Mouse (Mus musculus): Measurements from ENCODE around the gene Chchd6.

DNA sequence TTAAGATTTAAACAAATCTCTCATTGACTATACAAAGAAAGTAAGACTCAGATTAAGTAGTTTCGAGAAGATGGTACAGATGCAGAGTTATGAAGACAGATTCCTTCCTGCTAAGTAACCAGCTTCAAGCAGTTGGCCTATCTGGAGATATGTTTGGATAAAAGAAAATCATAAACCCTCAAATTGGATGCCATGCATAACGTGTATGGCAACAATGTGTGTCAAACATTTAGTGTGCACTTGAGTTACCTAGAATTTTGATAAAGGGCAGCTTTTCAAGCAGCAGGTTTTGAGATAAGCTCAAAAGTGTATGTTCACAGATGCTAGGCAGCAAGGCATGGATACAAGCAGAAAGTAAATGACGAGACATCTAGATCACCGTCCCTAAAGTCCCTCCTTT lies 114.3 kb downstream of the Chchd6 start:
- TF ChIP-seq CTCF (IDR thresholded peaks at IDR 0.05; ENCODE audit: low read depth) (no peak), EP300 (IDR thresholded peaks at IDR 0.05; ENCODE audit: low read depth) (no peak)

Measured in liver, postnatal 0 days (tissue).